Mouse (Mus musculus): ENCODE measurements around the gene Ebf1. TPM values are rescaled to one million over a fixed set of nuclear protein-coding genes. Genes with fewer than 3 reads are reported as not detected.

The Ebf1 gene
- polyA plus RNA-seq, 1 experiment from 2014 or later: 41.9 TPM

GRCm38 (mm10) chr11:44738820-44739219 lies 121.7 kb downstream of the Ebf1 start:
- Histone ChIP-seq H3K4me1 (peaks cover 31% of the 10 kb centered on the region), H3K9me3 (no peaks in the 10 kb centered on the region), H3K36me3 (replicated peaks) (no peaks in the 10 kb centered on the region), H3K27me3 (replicated peaks; ENCODE audit: low read depth, poor library complexity, severe bottlenecking) (no peaks in the 10 kb centered on the region; the same call in 1 of the 2 replicates), H3K27ac (replicated peaks) (peak overlapping the region; percentile 66), H3K4me3 (no peak overlapping the region; the same call in 1 of the 2 replicates)
- 25% methylated on average over 10 of the region's 10 CpGs for WGBS
- peak; percentile 36 for DNase-seq (ENCODE audit: low spot score)

- Histone ChIP-seq H3K4me1 (peaks cover 41% of the 10 kb centered on the region), H3K9me3 (no peaks in the 10 kb centered on the region), H3K4me3 (0 out of 2 replicates have a peak overlapping the region, but pooled peaks have one; percentile 13), H3K36me3 (replicated peaks) (no peaks in the 10 kb centered on the region), H3K27me3 (replicated peaks; ENCODE audit: low read depth, poor library complexity, severe bottlenecking) (no peaks in the 10 kb centered on the region; the same call in 1 of the 2 replicates), H3K27ac (replicated peaks) (peak overlapping the region; percentile 59)
- WGBS: 26% methylated on average over 6 of the region's 6 CpGs
- DNase-seq (ENCODE audit: low spot score): no peak
These were observed 123.3 kb downstream of the Ebf1 start for GRCm38 (mm10) chr11:44740278-44741041.

- Histone ChIP-seq H3K27me3 (replicated peaks; ENCODE audit: low read depth, poor library complexity, severe bottlenecking) (no peaks in the 10 kb centered on the region; the same call in 1 of the 2 replicates), H3K27ac (replicated peaks) (peak overlapping the region; percentile 57), H3K36me3 (replicated peaks) (no peaks in the 10 kb centered on the region), H3K4me1 (peaks cover 41% of the 10 kb centered on the region), H3K4me3 (0 out of 2 replicates have a peak overlapping the region, but pooled peaks have one; percentile 13), H3K9me3 (no peaks in the 10 kb centered on the region)
- WGBS: 41% methylated on average over 20 of the region's 20 CpGs
- peak; percentile 48 for DNase-seq (ENCODE audit: low spot score)
These were observed 124.0 kb downstream of the Ebf1 start for GRCm38 (mm10) chr11:44741042-44741491.

GRCm38 (mm10) chr11:44744446-44744845 lies 127.3 kb downstream of the Ebf1 start:
- WGBS: 58% methylated on average over 7 of the region's 7 CpGs
- no peaks in the 10 kb centered on the region for H3K36me3 ChIP-seq (replicated peaks)
- no peaks in the 10 kb centered on the region for H3K9me3 ChIP-seq
- H3K27me3 ChIP-seq (replicated peaks; ENCODE audit: low read depth, poor library complexity, severe bottlenecking): no peaks in the 10 kb centered on the region; the same call in 1 of the 2 replicates
- no peak overlapping the region for H3K4me3 ChIP-seq
- no peak for DNase-seq (ENCODE audit: low spot score)
- peaks cover 38% of the 10 kb centered on the region for H3K4me1 ChIP-seq
- H3K27ac ChIP-seq (replicated peaks): no peak overlapping the region

- H3K27me3 ChIP-seq (replicated peaks; ENCODE audit: low read depth, poor library complexity, severe bottlenecking): no peaks in the 10 kb centered on the region; the same call in 1 of the 2 replicates
- H3K27ac ChIP-seq (replicated peaks): no peak overlapping the region
- H3K4me1 ChIP-seq: peaks cover 26% of the 10 kb centered on the region
- WGBS: 93% methylated on average over 2 of the region's 2 CpGs
- H3K9me3 ChIP-seq: no peaks in the 10 kb centered on the region
- H3K36me3 ChIP-seq (replicated peaks): no peaks in the 10 kb centered on the region
- no peak overlapping the region for H3K4me3 ChIP-seq
- no peak for DNase-seq (ENCODE audit: low spot score)
These were observed 128.8 kb downstream of the Ebf1 start for GRCm38 (mm10) chr11:44745946-44746345.

GRCm38 (mm10) chr11:44746731-44747130 lies 129.6 kb downstream of the Ebf1 start:
- Histone ChIP-seq H3K4me1 (peaks cover 21% of the 10 kb centered on the region), H3K4me3 (no peak overlapping the region), H3K36me3 (replicated peaks) (no peaks in the 10 kb centered on the region), H3K27me3 (replicated peaks; ENCODE audit: low read depth, poor library complexity, severe bottlenecking) (no peaks in the 10 kb centered on the region), H3K27ac (replicated peaks) (no peak overlapping the region), H3K9me3 (no peaks in the 10 kb centered on the region)
- DNase-seq (ENCODE audit: low spot score): peak; percentile 27
- 22% methylated on average over 3 of the region's 3 CpGs for WGBS

DNA sequence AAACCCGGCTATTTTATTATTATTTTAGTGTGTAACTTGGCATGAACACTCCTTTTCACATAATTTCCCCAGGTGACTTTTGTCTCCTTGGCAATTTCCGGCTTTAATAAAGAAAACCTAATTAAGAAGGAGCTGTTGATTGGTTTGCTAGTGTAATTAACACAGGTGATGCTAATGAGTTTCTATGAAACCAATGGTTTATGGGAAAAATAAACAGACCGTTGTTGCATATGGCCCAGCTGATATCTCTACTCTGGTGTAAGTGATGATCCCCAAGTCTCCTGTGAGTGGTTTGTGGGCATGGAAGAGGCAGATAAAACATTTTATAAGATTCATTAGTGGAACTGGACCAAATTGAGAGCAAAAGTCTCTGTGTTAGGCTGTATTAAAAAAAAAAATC lies 132.2 kb downstream of the Ebf1 start:
- Histone ChIP-seq H3K4me3 (no peak overlapping the region), H3K36me3 (replicated peaks) (no peaks in the 10 kb centered on the region), H3K9me3 (no peaks in the 10 kb centered on the region), H3K27me3 (replicated peaks; ENCODE audit: low read depth, poor library complexity, severe bottlenecking) (no peaks in the 10 kb centered on the region), H3K4me1 (peaks cover 20% of the 10 kb centered on the region), H3K27ac (replicated peaks) (no peak overlapping the region)
- 89% methylated on average over 3 of the region's 3 CpGs for WGBS
- DNase-seq (ENCODE audit: low spot score): no peak

DNA sequence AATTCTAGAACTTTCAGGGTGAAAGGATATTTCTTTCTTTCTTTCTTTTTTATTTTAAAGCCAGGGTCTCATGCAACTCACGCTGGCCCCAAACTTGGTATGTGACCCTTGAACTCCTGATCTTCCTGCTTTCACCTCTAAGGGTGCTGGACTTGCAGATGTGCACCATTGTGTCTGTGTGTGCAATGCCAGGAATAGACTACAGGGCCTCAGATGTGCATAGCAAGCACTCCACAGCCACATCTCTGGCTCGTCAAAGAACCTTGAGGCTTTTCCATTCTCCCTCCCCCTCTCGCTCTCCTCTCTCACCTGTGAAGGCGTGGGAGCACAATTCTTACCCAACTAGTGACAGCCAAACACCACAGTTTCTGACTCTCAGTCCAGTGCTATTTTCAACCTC lies 137.2 kb downstream of the Ebf1 start:
- Histone ChIP-seq H3K36me3 (replicated peaks) (no peaks in the 10 kb centered on the region), H3K9me3 (no peaks in the 10 kb centered on the region), H3K27ac (replicated peaks) (no peak overlapping the region), H3K4me3 (no peak overlapping the region), H3K4me1 (peaks cover 18% of the 10 kb centered on the region; the same call in 1 of the 2 replicates), H3K27me3 (replicated peaks; ENCODE audit: low read depth, poor library complexity, severe bottlenecking) (no peaks in the 10 kb centered on the region)
- 60% methylated on average over 4 of the region's 4 CpGs for WGBS
- DNase-seq (ENCODE audit: low spot score): no peak

- Histone ChIP-seq H3K27ac (replicated peaks) (no peak overlapping the region), H3K9me3 (no peaks in the 10 kb centered on the region)
- WGBS: 85% methylated on average over 7 of the region's 7 CpGs
These were observed 139.2 kb downstream of the Ebf1 start for GRCm38 (mm10) chr11:44756321-44756720.

GRCm38 (mm10) chr11:44758857-44759256 lies 141.7 kb downstream of the Ebf1 start:
- no peak for DNase-seq (ENCODE audit: low spot score)

More at GRCm38 (mm10) chr11:44756321-44756720, 139.2 kb downstream of the Ebf1 start:
- no peak for DNase-seq (ENCODE audit: low spot score)
- Histone ChIP-seq H3K4me1 (peaks cover 24% of the 10 kb centered on the region), H3K36me3 (replicated peaks) (no peaks in the 10 kb centered on the region), H3K27me3 (replicated peaks; ENCODE audit: low read depth, poor library complexity, severe bottlenecking) (no peaks in the 10 kb centered on the region), H3K4me3 (no peak overlapping the region)

DNA sequence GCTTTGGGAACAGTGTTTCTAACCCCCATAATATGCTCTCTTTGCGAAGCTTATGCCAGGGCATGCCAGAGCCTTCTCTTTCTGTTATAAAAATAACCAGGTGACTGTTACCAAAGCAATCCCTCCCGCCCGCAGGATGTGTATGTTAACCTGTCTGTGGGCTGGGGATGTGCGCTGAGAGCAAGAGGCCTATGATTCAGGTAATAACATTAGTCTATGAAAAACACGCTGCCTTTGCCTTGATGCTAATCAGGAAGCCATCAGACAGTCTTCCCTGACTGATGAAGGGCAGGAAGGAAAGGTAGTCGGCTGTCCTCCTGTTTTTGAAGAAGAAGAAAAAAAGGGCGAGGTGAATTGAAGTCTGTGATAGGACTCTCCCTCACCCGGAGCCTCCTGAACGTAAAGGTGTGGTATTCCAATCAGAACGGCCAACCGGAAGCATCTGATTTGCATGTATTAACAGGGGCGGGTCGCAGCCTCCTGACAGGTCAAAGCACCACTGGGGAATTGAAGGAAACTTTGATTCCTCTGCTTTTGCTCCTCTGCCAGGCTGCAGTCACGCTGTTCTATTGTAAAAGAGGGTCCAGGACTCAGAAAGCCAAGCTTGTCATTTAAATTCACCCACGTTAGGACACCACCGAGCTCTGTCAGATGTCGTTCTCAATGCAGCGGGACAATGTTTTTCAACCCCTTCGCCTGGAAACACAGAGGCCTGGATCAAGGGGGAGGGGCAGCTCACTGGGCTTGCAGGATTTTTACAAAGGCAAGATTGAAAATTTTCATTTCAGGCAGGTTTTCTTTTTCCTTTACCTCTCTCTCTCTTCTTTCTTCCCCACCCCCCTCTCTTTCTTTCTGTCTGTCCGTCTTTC lies 144.2 kb downstream of the Ebf1 start:
- DNase-seq (ENCODE audit: low spot score): no peak
- Histone ChIP-seq H3K4me1 (peaks cover 42% of the 10 kb centered on the region), H3K27me3 (replicated peaks; ENCODE audit: low read depth, poor library complexity, severe bottlenecking) (peaks cover 9% of the 10 kb centered on the region; the same call in 1 of the 2 replicates), H3K36me3 (replicated peaks) (no peaks in the 10 kb centered on the region), H3K9me3 (no peaks in the 10 kb centered on the region), H3K4me3 (peak overlapping the region; percentile 49), H3K27ac (replicated peaks) (0 out of 2 replicates have a peak overlapping the region, but pooled peaks have one; percentile 7)
- WGBS: 6% methylated on average over 20 of the region's 20 CpGs

More at GRCm38 (mm10) chr11:44758857-44759256, 141.7 kb downstream of the Ebf1 start:
- H3K9me3 ChIP-seq: no peaks in the 10 kb centered on the region
- no peaks in the 10 kb centered on the region for H3K36me3 ChIP-seq (replicated peaks)
- no peak overlapping the region for H3K4me3 ChIP-seq
- H3K27me3 ChIP-seq (replicated peaks; ENCODE audit: low read depth, poor library complexity, severe bottlenecking): peaks cover 9% of the 10 kb centered on the region; the same call in 1 of the 2 replicates
- WGBS: 84% methylated on average over 4 of the region's 4 CpGs
- H3K27ac ChIP-seq (replicated peaks): no peak overlapping the region
- peaks cover 35% of the 10 kb centered on the region for H3K4me1 ChIP-seq

Measured in embryonic facial prominence, embryonic 10.5 days (tissue).